Mouse (Mus musculus) stomach, embryonic 14.5 days (tissue): ENCODE data around the gene Rnd2. TPM values are rescaled to one million over a fixed set of nuclear protein-coding genes. Genes with fewer than 3 reads are reported as not detected.
A peak's percentile ranks its signal among the peaks of the same experiment; 100 is the strongest.
"Not testable (repeated sequence)": the region's sequence is repeated elsewhere in the genome, so short reads cannot be mapped to it uniquely, and the experiment has no call there.

Experiments
- ATAC-seq: fragments of 200-750 bp; cut with Nextera tagmentation; 2 replicates; pipeline ENCODE4 v1.8.0; 2017; ENCODE audit warnings: low read depth, moderate TSS enrichment; ENCODE audit not compliant: insufficient number of reproducible peaks, insufficient read depth, low FRiP score
- H3K27ac ChIP-seq: fragments of 300-500 bp; sonication (generic); 2 replicates; pipeline ENCODE4 v1.5.1; 2014; ENCODE audit warnings: mild to moderate bottlenecking, low read length, moderate library complexity, mixed read lengths
- H3K27me3 ChIP-seq: fragments of 300-500 bp; sonication (generic); 2 replicates; pipeline ENCODE4 v1.6.1; 2014; ENCODE audit warnings: low read length, control low read depth, mixed read lengths; ENCODE audit not compliant: control insufficient read depth, insufficient read depth
- H3K36me3 ChIP-seq: fragments of 300-500 bp; sonication (generic); 2 replicates; pipeline ENCODE4 v1.6.1; 2014; ENCODE audit warnings: mild to moderate bottlenecking, control low read depth, low read length, moderate library complexity, mixed read lengths; ENCODE audit not compliant: control insufficient read depth, insufficient read depth
- H3K4me1 ChIP-seq: fragments of 300-500 bp; sonication (generic); 2 replicates; pipeline ENCODE4 v1.6.1; 2014; ENCODE audit warnings: low read length, control low read depth, mixed read lengths; ENCODE audit not compliant: control insufficient read depth, insufficient read depth
- H3K4me2 ChIP-seq: fragments of 300-500 bp; sonication (generic); replicated peaks from 2 replicates; pipeline ENCODE4 v1.6.1; 2014; ENCODE audit warnings: low read depth, low read length, control low read depth
- H3K4me3 ChIP-seq: fragments of 300-500 bp; sonication (generic); 2 replicates; pipeline ENCODE4 v1.5.1; 2014; ENCODE audit warnings: low read depth, low read length, control low read depth
- H3K9ac ChIP-seq: fragments of 300-500 bp; sonication (generic); replicated peaks from 2 replicates; pipeline ENCODE4 v1.6.1; 2014; ENCODE audit warnings: low read depth, mild to moderate bottlenecking, control low read depth, low read length, moderate library complexity, mixed read lengths
- H3K9me3 ChIP-seq: fragments of 300-500 bp; sonication (generic); 2 replicates; pipeline ENCODE4 v1.6.1; 2016; ENCODE audit warnings: low read depth, low read length, control low read depth; ENCODE audit not compliant: control insufficient read depth
- WGBS: fragments of 180-500 bp; shearing (Covaris S2); extraction: QIAGEN DNeasy Blood & Tissue Kit; methylation state at CpG from one replicate; pipeline ENCODE4 v1.1.7; 2014; 5-methylcytosine and 5-hydroxymethylcytosine counted together
- polyA plus RNA-seq: library from polyadenylated mRNA; unstranded; fragments of >200 nt; fragmentation: Nextera tagmentation; extraction: Ambion mirVana; gene quantifications from 2 replicates; pipeline ENCODE4 v1.2.1, GENCODE M21; 2014

Gene Rnd2
- polyA plus RNA-seq, 1 experiment from 2014 or later, result 11.6 TPM

- H3K4me3 ChIP-seq, result no peak overlapping the region
- no peak overlapping the region for H3K27ac ChIP-seq
- H3K9ac ChIP-seq, result no peak overlapping the region
- H3K36me3 ChIP-seq, result peaks cover 17% of the 10 kb centered on the region
- H3K4me2 ChIP-seq, result no peak overlapping the region
- no peak for ATAC-seq
- no peaks in the 10 kb centered on the region for H3K27me3 ChIP-seq
- no peaks in the 10 kb centered on the region for H3K9me3 ChIP-seq
- WGBS, result 79% methylated on average over 15 of the region's 15 CpGs
- peaks cover 34% of the 10 kb centered on the region for H3K4me1 ChIP-seq
Measured at GRCm38 (mm10) chr11:101460321-101460720, 4.5 kb upstream of the Rnd2 start.

- peaks cover 34% of the 10 kb centered on the region for H3K4me1 ChIP-seq
- H3K27me3 ChIP-seq, result no peaks in the 10 kb centered on the region
- H3K4me3 ChIP-seq, result no peak overlapping the region
- no peak overlapping the region for H3K4me2 ChIP-seq
- peaks cover 17% of the 10 kb centered on the region for H3K36me3 ChIP-seq
- WGBS, result 89% methylated on average over 14 of the region's 14 CpGs
- no peak for ATAC-seq
- no peak overlapping the region for H3K9ac ChIP-seq
- no peak overlapping the region for H3K27ac ChIP-seq
- H3K9me3 ChIP-seq, result no peaks in the 10 kb centered on the region
Measured at GRCm38 (mm10) chr11:101462141-101462540, 2.7 kb upstream of the Rnd2 start.

GRCm38 (mm10) chr11:101462583-101463440 lies 2.0 kb upstream of the Rnd2 start:
- 0 out of 2 replicates have a peak overlapping the region, but pooled peaks have one; percentile 98 for H3K4me2 ChIP-seq
- no peaks in the 10 kb centered on the region for H3K27me3 ChIP-seq
- 0 out of 2 replicates have a peak overlapping the region, but pooled peaks have one; percentile 21 for H3K27ac ChIP-seq
- no peaks in the 10 kb centered on the region for H3K9me3 ChIP-seq
- H3K4me1 ChIP-seq, result peaks cover 34% of the 10 kb centered on the region
- no peak overlapping the region for H3K4me3 ChIP-seq
- ATAC-seq, result no peak
- H3K9ac ChIP-seq, result no peak overlapping the region
- peaks cover 17% of the 10 kb centered on the region for H3K36me3 ChIP-seq
- WGBS, result 24% methylated on average over 13 of the region's 13 CpGs

- WGBS, result under 1% methylated on average over 51 of the region's 51 CpGs
- Histone ChIP-seq H3K4me3 (peak overlapping the region; percentile 86), H3K9me3 (no peaks in the 10 kb centered on the region), H3K4me1 (peaks cover 25% of the 10 kb centered on the region), H3K4me2 (peak overlapping the region; percentile 98), H3K27ac (peak overlapping the region; percentile 86), H3K9ac (peak overlapping the region; percentile 64), H3K36me3 (peaks cover 9% of the 10 kb centered on the region), H3K27me3 (no peaks in the 10 kb centered on the region)
- ATAC-seq, result peak; percentile 64
Measured at GRCm38 (mm10) chr11:101465101-101465868, 486 bp downstream of the Rnd2 start.

GRCm38 (mm10) chr11:101465869-101466551 lies 1.2 kb downstream of the Rnd2 start, which contains the start of gene Vat1:
Vat1 (minus strand) TSS chr11:101466230.
- no peaks in the 10 kb centered on the region for H3K27me3 ChIP-seq
- H3K4me1 ChIP-seq, result peaks cover 25% of the 10 kb centered on the region
- H3K9me3 ChIP-seq, result no peaks in the 10 kb centered on the region
- H3K4me2 ChIP-seq, result peak within 1 kb of the TSS; percentile 98
- H3K27ac ChIP-seq, result peak within 1 kb of the TSS; percentile 86
- H3K36me3 ChIP-seq, result peaks cover 5% of the 10 kb centered on the region
- peak within 1 kb of the TSS; percentile 64 for H3K9ac ChIP-seq
- under 1% methylated on average over 60 of the region's 60 CpGs for WGBS
- peak; percentile 60 for ATAC-seq
- H3K4me3 ChIP-seq, result peak within 1 kb of the TSS; percentile 86

- H3K4me3 ChIP-seq, result peak overlapping the region; percentile 86
- H3K9me3 ChIP-seq, H3K36me3 ChIP-seq, H3K27ac ChIP-seq, H3K27me3 ChIP-seq, ATAC-seq, H3K9ac ChIP-seq: not testable (repeated sequence)
- H3K4me2 ChIP-seq, result peak overlapping the region; percentile 98
- WGBS, result 55% methylated on average over 5 of the region's 5 CpGs
- peaks cover 25% of the 10 kb centered on the region for H3K4me1 ChIP-seq
Measured at GRCm38 (mm10) chr11:101466552-101466950, 1.8 kb downstream of the Rnd2 start.

GRCm38 (mm10) chr11:101467477-101468262 lies 2.9 kb downstream of the Rnd2 start:
- H3K27ac ChIP-seq, result peak overlapping the region; percentile 33; the same call in 1 of the 2 replicates
- no peaks in the 10 kb centered on the region for H3K9me3 ChIP-seq
- peak; percentile 82 for ATAC-seq
- peaks cover 21% of the 10 kb centered on the region for H3K4me1 ChIP-seq
- H3K4me2 ChIP-seq, result peak overlapping the region; percentile 96
- H3K27me3 ChIP-seq, result no peaks in the 10 kb centered on the region
- peak overlapping the region; percentile 61; the same call in 1 of the 2 replicates for H3K9ac ChIP-seq
- no peaks in the 10 kb centered on the region for H3K36me3 ChIP-seq
- WGBS, result under 1% methylated on average over 50 of the region's 54 CpGs
- peak overlapping the region; percentile 71 for H3K4me3 ChIP-seq
